Mouse (Mus musculus) forebrain, postnatal 0 days (tissue): ENCODE measurements at regions not wholly inside any gene's neighbourhood (a gene's known extent, or its start where the extent isn't known, plus 50 kb on each side); places are given as distances from the start of the nearest gene placed in this dataset.

Source experiments
- ATAC-seq: fragments of 200-750 bp; cut with Nextera tagmentation; 2 replicates; pipeline ENCODE4 v1.8.0; 2017; ENCODE audit warnings: mild to moderate bottlenecking, moderate library complexity
- DNase-seq: peaks from one replicate; pipeline ENCODE4 v3.0.0-alpha.2; 2015
- H3K27ac ChIP-seq: fragments of 300-500 bp; sonication (generic); 2 replicates; pipeline ENCODE4 v1.5.1; 2014; ENCODE audit warnings: low read depth, mild to moderate bottlenecking, antibody characterized with exemption, low read length, moderate library complexity, mixed read lengths
- H3K27me3 ChIP-seq: fragments of 300-500 bp; sonication (generic); 2 replicates; pipeline ENCODE4 v1.6.1; 2014; ENCODE audit warnings: mild to moderate bottlenecking, low read length, mixed read lengths; ENCODE audit not compliant: insufficient read depth
- H3K36me3 ChIP-seq: fragments of 300-500 bp; sonication (generic); 2 replicates; pipeline ENCODE4 v1.6.1; 2014; ENCODE audit warnings: mild to moderate bottlenecking, moderate library complexity; ENCODE audit not compliant: insufficient read depth
- H3K4me1 ChIP-seq: fragments of 300-500 bp; sonication (generic); 2 replicates; pipeline ENCODE4 v1.6.1; 2014; ENCODE audit warnings: antibody characterized with exemption; ENCODE audit not compliant: insufficient read depth
- H3K4me2 ChIP-seq: fragments of 300-500 bp; sonication (generic); 2 replicates; pipeline ENCODE4 v1.6.1; 2014; ENCODE audit warnings: low read depth, mild to moderate bottlenecking, moderate library complexity
- H3K4me3 ChIP-seq: fragments of 300-500 bp; sonication (generic); 2 replicates; pipeline ENCODE4 v1.5.1; 2014; ENCODE audit warnings: low read depth, low read length, mixed read lengths
- H3K9ac ChIP-seq: fragments of 300-500 bp; sonication (generic); 2 replicates; pipeline ENCODE4 v1.6.1; 2014; ENCODE audit warnings: mild to moderate bottlenecking
- H3K9me3 ChIP-seq: fragments of 300-500 bp; sonication (generic); 2 replicates; pipeline ENCODE4 v1.6.1; 2016; ENCODE audit warnings: low read length
- CTCF ChIP-seq: sonication (generic); IDR thresholded peaks from 2 replicates; pipeline ENCODE4 v1.5.1; 2016; ENCODE audit warnings: antibody characterized with exemption, control low read depth, low read depth
- WGBS: fragments of 180-500 bp; shearing (Covaris S2); extraction: QIAGEN DNeasy Blood & Tissue Kit; methylation state at CpG from one replicate; pipeline ENCODE4 v1.1.7; 2014; 5-methylcytosine and 5-hydroxymethylcytosine counted together

DNA sequence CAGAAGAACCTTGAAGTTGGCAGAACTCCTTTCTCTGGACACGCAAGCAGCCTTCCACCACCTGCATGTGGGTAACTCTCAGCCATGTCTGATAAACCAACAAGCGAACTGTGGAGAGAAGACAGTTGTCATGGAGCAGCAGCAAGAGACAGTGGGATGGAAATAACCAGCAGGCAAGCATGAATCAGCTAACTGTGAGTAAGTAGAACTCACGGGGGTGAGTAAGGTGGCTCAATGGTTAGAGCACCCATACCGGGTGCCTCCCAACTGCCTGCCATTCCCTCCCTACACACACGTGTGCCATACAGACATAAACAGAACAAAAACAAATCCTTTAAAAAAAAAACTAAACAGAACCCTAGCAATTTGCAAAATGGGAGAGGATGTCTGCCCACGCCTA, 191.5 kb downstream of the Cdc5l start:
- Histone ChIP-seq H3K9ac (no peak overlapping the region), H3K9me3 (peaks cover 2% of the 10 kb centered on the region; the same call in 1 of the 2 replicates), H3K27ac (no peak overlapping the region), H3K4me3 (no peak overlapping the region), H3K36me3 (no peaks in the 10 kb centered on the region), H3K4me1 (no peaks in the 10 kb centered on the region), H3K27me3 (no peaks in the 10 kb centered on the region), H3K4me2 (no peak overlapping the region)
- 95% methylated on average over 6 of the region's 6 CpGs for WGBS
- no peak for ATAC-seq
- no peak for TF ChIP-seq CTCF
- DNase-seq: no peak

GRCm38 (mm10) chr17:45240963-45241543, 192.5 kb downstream of the Cdc5l start:
- H3K27ac ChIP-seq: no peak overlapping the region
- WGBS: 34% methylated on average over 7 of the region's 7 CpGs
- peaks cover 6% of the 10 kb centered on the region; the same call in 1 of the 2 replicates for H3K9me3 ChIP-seq
- no peak overlapping the region for H3K4me3 ChIP-seq
- TF ChIP-seq CTCF: no peak
- H3K4me1 ChIP-seq: no peaks in the 10 kb centered on the region
- ATAC-seq: no peak
- H3K27me3 ChIP-seq: no peaks in the 10 kb centered on the region
- no peak overlapping the region for H3K4me2 ChIP-seq
- H3K36me3 ChIP-seq: no peaks in the 10 kb centered on the region
- no peak for DNase-seq
- no peak overlapping the region for H3K9ac ChIP-seq

DNA sequence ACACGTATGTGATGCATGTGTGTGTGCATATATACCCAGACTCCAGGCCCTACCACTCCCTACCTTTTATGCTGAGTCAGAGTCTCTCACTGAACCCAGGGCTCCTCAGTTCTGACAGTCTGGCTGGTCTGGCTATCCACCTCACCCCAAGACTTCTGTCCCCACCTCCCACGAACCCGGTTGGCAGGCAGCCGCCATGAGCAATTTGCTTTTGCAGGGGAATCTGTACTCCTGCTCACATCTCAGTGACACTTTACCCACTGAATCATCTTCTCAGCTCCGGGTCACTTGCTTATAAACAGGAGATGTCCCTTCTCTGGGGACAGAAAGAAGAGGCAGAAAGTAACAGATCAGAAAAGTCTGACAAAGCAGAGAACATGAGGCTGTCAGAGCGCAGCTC, 193.0 kb downstream of the Cdc5l start:
- H3K27ac ChIP-seq: no peak overlapping the region
- 74% methylated on average over 6 of the region's 6 CpGs for WGBS
- no peak for TF ChIP-seq CTCF
- no peak for DNase-seq
- ATAC-seq: no peak
- peaks cover 6% of the 10 kb centered on the region; the same call in 1 of the 2 replicates for H3K9me3 ChIP-seq
- H3K4me3 ChIP-seq: no peak overlapping the region
- H3K27me3 ChIP-seq: no peaks in the 10 kb centered on the region
- no peak overlapping the region for H3K4me2 ChIP-seq
- no peak overlapping the region for H3K9ac ChIP-seq
- no peaks in the 10 kb centered on the region for H3K36me3 ChIP-seq
- H3K4me1 ChIP-seq: no peaks in the 10 kb centered on the region

DNA sequence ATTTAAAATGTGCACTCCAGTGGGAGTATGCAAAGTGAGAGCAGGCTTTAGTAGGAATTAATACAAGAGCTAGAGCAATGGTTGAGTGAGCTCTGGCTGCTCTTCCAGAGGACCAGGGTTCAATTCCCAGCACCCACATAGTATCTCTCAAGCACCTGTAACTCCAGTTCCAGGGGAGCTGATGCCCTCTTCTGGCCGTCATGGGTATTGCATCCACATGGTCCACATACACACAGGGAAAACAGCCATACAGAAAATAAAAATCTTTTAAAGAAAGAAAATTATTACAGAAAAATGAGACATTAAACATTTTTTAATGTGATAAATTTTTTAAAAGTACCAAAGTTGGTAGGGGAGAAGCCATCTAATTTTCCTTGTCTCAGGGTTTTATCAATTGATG, 196.3 kb downstream of the Cdc5l start:
- Histone ChIP-seq H3K4me3 (no peak overlapping the region), H3K9me3 (peaks cover 6% of the 10 kb centered on the region; the same call in 1 of the 2 replicates), H3K36me3 (no peaks in the 10 kb centered on the region), H3K27me3 (no peaks in the 10 kb centered on the region), H3K9ac (no peak overlapping the region), H3K27ac (no peak overlapping the region), H3K4me2 (no peak overlapping the region), H3K4me1 (no peaks in the 10 kb centered on the region)
- WGBS: 93% methylated on average over 1 of the region's 1 CpGs
- ATAC-seq: no peak
- peak; percentile 34; the same call in 1 of the 2 replicates for TF ChIP-seq CTCF
- DNase-seq: no peak

DNA sequence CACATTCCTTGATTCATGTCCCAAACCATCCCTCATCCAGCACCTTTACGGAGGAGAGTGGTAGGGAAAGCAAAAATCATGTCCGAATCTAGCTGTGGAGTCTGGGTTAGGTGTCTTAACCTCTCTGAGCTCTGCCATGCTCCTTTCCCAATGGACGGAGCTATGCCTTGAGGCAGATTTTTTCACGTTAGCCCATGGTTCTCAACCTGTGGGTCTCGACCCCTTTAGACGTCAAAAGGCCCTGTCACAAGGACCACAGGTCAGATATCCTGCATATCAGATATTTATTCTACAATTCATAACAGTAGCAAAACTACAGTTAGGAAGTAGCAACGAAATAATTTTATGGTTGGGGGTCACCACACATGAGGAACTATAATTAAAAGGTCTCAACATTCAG, 198.1 kb downstream of the Cdc5l start:
- ATAC-seq (no peak), DNase-seq (no peak)
- Histone ChIP-seq H3K9me3 (peaks cover 6% of the 10 kb centered on the region; the same call in 1 of the 2 replicates), H3K4me3 (no peak overlapping the region), H3K36me3 (no peaks in the 10 kb centered on the region), H3K9ac (no peak overlapping the region), H3K4me2 (no peak overlapping the region), H3K4me1 (no peaks in the 10 kb centered on the region), H3K27me3 (no peaks in the 10 kb centered on the region), H3K27ac (no peak overlapping the region)
- WGBS: 88% methylated on average over 7 of the region's 7 CpGs
- TF ChIP-seq CTCF: no peak

- Histone ChIP-seq H3K4me1 (no peaks in the 10 kb centered on the region), H3K9ac (no peak overlapping the region), H3K36me3 (no peaks in the 10 kb centered on the region), H3K4me2 (no peak overlapping the region), H3K9me3 (peaks cover 6% of the 10 kb centered on the region; the same call in 1 of the 2 replicates), H3K27ac (no peak overlapping the region), H3K27me3 (no peaks in the 10 kb centered on the region), H3K4me3 (no peak overlapping the region)
- ATAC-seq: no peak
- WGBS: 81% methylated on average over 5 of the region's 5 CpGs
- DNase-seq: no peak
- no peak for TF ChIP-seq CTCF
These were observed 200.7 kb downstream of the Cdc5l start for GRCm38 (mm10) chr17:45232874-45233273.

- ATAC-seq: no peak
- no peak overlapping the region for H3K4me2 ChIP-seq
- no peak overlapping the region for H3K27ac ChIP-seq
- no peak overlapping the region for H3K9ac ChIP-seq
- TF ChIP-seq CTCF: no peak
- H3K4me1 ChIP-seq: no peaks in the 10 kb centered on the region
- DNase-seq: no peak
- no peak overlapping the region for H3K4me3 ChIP-seq
- 5% methylated on average over 1 of the region's 1 CpGs for WGBS
- no peaks in the 10 kb centered on the region for H3K9me3 ChIP-seq
- H3K36me3 ChIP-seq: no peaks in the 10 kb centered on the region
- H3K27me3 ChIP-seq: no peaks in the 10 kb centered on the region
These were observed 206.3 kb downstream of the Cdc5l start for GRCm38 (mm10) chr17:45227190-45227589.
